Mouse (Mus musculus): ENCODE data around the gene Odf4.
"Not testable (repeated sequence)": the region's sequence is repeated elsewhere in the genome, so short reads cannot be mapped to it uniquely, and the experiment has no call there.

Odf4 gene

DNA sequence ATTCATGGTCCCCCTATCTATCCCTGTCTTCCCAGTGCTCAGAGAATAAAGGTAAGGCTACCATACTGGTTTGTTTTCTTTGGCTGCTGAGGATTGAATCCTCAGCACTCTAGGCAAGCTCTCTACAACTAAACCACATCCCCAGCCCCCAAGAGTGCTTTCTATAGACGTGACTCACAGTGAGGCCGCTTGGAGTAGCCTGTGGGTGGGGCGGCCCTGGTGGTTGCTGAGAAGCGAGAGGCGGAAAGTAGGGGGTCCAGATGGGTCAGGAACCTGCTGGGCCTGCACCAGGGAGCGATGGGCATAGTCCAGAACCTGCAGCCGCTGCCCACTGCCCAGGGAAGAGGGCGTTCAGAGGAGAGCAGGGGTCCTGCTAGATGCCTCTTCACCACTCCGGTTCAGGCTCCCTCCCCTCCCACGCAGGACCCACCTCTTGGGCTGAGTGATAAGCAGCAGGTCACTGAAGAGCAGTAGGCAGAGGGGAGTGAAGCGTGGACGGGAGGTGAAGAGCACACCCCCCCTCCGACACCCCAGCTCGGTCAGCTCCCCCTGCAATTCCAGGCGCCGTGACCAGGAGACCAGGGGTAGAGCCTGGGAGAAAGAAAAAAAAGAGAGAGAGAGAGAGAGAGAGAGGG, 20.0 kb upstream of the Odf4 start:
- no peak for DNase-seq (ENCODE audit: low read depth, low spot score)

DNA sequence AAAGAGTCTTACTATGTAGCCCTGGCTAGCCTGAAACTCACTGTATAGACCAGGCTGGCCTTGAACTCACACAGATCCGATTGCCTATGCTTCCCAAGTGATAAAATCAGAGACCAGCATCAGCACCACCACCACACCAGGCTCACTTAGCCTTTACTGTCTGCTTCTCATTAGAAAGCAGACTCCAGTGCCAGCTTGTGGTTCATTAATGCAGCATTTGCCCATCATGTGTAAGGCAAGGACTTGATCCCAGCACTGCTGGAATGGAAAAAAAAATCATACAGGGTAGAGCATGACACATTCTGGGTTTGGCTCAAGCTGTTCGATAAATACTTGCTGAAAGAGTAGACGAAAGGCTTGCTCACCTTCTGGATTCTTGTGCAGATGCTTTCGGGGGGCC, 19.1 kb upstream of the Odf4 start:
- no peak for DNase-seq (ENCODE audit: low read depth, low spot score)

DNA sequence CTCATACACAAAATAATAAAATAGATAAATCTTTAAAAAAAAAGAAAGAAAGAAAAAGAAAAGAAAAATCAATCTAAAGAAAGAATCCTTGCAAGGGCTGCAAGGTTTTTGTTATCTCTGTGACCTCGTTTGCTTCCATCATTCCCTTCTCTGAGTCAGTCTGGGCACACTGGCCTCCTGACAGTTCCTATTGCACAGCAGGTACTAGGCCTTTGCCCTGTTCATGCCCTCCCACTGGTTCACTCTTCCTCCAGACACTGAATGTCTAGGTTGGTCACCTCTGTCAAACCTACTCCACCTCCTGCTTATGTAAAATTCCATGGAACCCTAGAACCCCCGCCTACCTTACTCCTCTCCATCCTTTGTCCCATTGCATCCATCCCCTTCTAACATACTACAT, 18.4 kb upstream of the Odf4 start:
- DNase-seq (ENCODE audit: low read depth, low spot score), result no peak

DNA sequence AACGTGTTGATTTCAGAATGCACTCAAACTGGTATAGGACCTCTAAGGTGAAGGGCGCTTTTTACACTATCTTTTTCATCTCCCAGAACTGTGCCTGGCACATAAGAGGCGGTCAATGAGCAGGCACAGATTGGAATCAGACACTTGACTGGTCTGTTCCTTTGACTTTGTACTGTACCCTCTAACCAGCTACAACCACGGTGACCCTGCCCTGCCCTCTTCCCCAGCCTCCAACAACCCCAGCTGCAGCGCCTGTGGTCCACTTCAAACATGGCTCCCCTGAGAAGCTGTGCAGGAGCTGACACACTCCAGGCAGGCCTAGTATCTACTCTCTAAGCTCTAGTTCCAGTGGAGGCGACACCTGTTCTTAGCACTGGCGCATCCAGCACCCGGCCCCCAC, 15.8 kb upstream of the Odf4 start:
- no peak for DNase-seq (ENCODE audit: low read depth, low spot score)

DNA sequence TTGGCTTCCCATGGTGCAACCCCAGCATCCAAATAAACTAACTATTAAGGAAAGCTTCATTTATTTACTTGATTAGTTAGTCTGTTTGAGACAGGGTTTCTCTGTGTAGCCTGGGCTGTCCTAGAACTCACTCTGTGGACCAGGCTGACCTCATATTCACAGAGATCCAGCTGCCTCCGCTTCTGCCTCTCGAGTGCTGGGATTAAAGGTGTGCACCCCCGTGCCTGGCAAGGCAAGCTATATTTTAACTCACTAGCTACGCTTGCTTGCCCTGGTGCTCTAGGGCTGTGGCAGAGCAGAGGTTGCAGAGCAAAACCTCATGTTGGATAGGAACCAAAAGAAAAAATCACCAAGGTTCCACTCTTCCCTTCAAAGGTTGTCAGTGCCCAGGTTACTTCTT, 13.6 kb upstream of the Odf4 start:
- no peak for DNase-seq (ENCODE audit: low read depth, low spot score)

DNA sequence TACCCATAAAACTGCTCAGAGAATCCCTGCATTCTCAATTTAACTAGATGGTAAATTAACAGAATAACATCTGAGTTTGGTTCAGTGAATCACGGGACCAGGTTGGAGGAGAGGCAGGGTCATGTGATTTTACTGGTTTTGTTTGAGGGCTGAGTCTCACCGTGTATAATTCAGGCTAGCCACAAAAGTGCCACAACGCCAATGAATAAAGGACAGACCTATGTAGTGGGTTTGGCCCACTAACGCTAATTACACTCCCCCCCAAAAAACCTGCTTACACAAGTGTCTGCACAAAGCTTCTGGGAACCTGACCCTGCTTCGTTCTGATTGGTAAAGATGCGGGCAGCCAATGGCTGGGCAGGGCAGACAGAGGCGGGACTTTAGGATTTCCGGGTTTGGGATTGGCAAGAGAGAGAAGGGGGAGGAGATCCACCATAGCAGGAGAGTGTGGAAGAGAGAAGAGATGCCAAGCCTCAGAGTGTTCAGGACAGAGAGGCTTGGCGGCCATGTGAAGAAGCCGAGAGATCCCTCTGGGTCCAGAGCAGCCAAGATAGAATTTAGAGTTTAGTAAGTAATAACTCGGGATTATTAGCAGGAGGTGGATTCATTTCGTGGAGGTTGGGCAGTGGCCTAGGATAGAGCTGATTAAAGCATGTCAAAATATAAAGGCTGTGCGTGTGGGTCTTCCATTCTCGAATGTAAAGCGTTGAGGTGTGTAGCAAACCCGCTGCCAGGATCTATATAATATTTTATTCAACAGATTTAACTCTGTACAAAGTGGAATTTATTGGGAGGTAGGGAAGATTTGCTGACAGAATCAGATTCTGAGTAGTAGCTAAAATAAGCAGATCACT, 12.8 kb upstream of the Odf4 start:
- peak; percentile 89 for DNase-seq (ENCODE audit: low read depth, low spot score)

DNA sequence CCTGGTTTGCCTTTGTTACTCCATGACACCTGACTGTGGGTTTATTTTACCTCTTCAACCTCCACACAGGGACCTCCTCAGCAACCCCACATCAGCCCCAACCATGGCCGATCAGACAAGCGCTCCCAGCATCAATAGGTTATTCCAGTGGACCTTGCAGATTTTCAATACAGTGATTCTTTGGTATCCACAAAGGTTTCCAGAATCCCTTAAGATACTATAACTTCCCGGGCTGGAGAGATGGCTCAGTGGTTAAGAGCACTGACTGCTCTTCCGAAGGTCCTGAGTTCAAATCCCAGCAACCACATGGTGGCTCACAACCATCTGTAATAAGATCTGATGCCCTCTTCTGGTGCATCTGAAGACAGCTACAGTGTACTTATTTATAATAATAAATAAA, 10.1 kb upstream of the Odf4 start:
- not testable (repeated sequence) for DNase-seq (ENCODE audit: low read depth, low spot score)

DNA sequence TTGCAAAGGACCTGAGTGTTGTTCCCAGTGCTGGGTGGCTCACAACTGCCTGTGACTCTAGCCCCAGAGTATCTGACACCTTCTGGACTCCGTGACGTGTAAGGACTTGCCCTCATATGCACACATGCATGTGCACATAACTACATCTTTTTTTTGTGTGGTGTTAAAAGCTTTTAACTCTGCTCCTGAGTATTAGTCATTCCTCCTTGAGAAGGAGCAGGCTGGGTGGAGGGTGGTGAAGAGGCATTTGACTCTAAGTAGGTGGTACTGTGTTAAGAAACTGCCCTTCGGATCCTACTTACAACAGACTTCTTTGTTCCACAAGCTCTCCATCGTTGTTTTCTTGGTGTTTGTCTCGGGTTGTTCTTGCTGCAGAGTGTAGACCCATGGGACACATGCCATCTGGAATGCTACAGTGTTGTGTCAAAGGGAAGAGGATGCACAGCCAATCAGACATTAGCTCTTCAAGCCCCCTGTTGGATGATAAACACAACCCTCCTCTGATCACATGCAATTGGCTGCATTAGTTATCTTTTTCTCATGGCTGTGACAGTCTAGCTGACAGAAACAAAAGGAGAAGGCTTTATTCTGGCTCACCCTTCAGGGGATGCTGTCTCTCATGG, 7.1 kb upstream of the Odf4 start:
- DNase-seq (ENCODE audit: low read depth, low spot score), result no peak

DNA sequence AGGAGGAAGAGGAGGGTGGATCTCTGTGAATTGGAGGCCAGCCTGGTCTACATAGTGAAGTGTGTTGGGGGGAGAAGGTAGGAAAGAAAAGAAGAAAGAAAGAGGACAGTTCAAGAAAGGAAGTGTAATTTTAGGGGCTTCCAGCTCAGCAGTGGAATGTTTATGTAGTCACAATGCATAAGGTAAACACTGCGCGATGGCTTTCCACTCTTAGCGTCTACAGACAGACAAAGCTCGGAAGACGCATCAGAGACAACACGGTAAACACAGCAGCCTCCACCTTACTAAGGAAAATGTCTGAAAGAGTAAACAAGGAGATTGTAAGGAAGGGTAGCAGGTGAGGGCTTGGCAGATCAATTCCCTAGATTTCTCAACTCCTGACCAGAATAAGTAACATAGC, 3.1 kb upstream of the Odf4 start:
- no peak for DNase-seq (ENCODE audit: low read depth, low spot score)

DNA sequence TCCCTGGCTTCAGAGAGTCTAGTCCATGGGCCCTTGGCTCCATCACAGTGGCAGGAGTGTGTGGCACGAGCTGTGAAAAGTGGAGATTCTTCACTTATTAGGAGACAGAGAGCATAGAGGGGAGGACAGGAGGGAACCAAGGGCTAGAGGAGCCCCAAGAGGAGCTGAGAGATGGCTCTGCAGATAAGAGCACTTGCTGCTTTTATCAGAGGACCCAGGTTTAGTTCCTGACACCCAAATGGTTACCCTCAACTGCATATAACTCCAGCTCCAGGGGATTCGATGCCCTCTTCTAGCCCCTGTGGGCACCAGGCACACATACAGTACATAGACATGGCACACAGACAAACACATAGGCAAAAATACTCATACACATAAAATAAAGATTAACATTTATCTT, 2.1 kb downstream of the Odf4 start:
- no peak for DNase-seq (ENCODE audit: low read depth, low spot score)

DNA sequence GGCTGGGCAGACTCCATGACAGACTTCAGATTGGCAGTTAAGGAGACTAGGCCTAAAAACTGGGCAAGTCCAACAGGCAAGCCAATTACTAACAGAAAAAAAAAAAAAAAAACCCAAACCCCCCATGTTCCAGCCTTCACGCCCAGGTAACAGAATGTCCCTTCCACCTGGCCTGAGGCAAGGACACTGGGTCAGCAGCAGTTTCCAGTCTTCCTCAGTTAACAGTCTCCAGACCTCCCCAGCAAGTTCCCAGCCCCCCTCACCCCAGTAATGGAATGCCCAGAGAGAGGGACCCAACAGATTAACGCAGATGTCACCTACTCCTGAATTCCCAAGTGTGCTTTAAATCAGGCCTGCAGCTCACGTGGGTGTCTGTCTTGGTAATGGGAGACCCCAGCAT, 3.7 kb downstream of the Odf4 start:
- no peak for DNase-seq (ENCODE audit: low read depth, low spot score)

DNA sequence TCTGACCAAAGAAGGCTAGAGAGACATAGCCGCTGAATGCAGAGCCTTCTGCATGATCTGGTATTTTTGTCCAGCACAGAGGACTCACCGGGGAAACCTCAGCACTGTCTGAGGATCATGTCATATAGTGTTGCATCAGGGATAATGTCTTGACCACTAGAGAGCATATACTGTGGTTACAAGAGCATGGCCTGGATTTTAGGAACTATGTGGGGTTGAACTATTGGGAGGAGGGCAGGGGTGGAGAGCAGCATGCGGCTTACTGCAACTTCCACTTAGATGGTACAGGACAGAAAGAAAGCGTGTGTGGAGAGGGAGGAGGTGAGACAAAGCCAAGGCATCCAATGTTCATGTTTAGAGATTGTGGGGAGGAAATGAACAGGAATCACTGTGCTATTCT, 12.3 kb downstream of the Odf4 start:
- no peak for DNase-seq (ENCODE audit: low read depth, low spot score)

DNA sequence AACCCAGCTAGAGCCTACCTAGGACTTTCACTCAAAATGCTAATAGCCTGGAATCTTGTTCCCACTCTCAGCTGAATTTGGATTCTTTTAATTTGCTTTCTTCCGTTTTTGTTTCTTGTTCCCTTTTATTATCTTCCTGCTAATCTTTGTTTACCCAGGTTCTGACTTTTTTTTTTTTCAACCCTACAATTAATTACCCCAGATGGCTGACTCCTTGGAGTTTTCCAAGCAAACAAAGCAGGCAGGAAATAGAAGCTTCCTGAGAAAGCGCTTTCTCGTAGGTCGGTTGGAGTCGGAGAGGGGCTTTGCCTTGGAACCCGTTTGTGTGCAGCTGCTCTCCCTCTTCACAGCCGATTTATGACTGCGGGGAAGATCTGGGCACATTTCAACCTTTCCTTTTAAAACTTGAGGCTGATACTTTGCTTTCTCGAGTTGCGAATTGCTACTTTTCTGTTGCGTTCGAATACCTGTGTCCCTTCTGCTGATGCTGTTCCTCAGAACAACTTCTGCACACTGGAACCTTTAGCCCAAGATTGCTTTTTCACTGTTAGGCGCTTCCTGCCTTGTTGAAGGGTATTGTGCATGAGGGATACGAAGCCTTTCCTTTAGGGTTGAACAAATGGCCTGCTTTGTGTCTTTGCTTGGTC, 15.2 kb downstream of the Odf4 start:
- no peak for DNase-seq (ENCODE audit: low read depth, low spot score)

DNA sequence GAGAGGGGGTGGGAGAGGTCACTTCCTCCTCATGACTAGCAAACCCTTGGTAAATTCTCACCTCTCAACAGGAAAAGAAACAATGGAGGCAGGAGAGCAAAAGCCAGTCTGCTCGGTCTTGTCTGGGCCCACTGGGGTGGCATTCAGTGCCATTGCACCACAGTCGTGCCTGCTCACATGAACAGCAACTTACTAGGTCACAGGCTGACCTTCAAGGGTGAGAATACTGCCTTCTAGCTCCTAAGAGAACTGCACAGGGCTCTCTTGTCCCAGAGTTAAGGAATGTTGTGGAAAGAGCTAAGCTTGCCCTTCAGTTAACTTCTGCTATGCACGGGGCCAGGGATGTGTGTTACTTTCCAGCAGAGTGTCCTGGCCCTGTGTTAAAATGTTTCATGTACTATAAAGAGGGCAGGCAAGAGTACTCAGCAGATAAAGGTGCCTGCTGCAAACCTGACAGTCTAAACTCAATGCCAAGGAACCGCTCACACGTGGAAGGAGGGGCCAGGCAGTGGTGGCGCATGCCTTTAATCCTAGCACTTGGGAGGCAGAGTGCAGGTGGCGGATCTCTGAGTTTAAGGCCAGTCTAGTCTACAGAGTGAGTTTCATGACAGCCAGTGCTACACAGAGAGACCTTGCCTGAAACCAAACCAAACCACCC, 17.9 kb downstream of the Odf4 start:
- no peak for DNase-seq (ENCODE audit: low read depth, low spot score)

DNA sequence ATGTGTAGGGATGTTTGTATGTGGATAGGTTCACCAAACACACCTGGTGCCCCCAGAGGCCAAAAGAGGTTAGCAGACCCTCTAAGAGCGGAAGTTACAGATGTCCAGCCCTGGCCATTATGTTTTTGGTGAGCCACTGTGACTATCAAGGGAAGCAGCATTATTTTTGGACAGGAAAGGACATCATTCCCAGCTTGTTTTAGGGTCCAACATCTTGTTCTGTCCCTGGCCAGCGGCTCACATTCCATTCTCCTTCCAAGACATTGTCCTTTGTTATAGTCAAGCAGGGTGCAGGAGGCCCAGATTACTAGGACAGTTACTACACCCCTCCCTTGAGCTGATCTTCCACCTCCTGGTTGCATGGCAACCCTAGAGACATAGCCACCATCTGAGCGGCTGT, 19.6 kb downstream of the Odf4 start:
- no peak for DNase-seq (ENCODE audit: low read depth, low spot score)

DNA sequence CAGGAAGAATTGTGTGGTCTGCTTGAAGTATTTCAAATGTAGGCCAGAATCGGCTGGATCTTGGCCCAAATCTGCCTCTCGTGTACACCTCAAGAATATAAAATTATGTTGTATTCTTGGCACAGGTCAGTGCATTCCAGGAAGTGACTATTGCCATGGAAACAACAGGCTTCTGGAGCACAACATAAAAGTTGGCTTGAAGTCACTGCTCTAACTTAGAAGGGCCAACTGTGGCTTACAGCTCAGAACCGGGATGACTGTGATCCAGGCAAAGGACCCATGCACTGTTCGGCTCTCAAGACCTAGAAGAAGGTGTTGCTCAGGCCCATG, 20.5 kb downstream of the Odf4 start:
- DNase-seq (ENCODE audit: low read depth, low spot score), result no peak

DNA sequence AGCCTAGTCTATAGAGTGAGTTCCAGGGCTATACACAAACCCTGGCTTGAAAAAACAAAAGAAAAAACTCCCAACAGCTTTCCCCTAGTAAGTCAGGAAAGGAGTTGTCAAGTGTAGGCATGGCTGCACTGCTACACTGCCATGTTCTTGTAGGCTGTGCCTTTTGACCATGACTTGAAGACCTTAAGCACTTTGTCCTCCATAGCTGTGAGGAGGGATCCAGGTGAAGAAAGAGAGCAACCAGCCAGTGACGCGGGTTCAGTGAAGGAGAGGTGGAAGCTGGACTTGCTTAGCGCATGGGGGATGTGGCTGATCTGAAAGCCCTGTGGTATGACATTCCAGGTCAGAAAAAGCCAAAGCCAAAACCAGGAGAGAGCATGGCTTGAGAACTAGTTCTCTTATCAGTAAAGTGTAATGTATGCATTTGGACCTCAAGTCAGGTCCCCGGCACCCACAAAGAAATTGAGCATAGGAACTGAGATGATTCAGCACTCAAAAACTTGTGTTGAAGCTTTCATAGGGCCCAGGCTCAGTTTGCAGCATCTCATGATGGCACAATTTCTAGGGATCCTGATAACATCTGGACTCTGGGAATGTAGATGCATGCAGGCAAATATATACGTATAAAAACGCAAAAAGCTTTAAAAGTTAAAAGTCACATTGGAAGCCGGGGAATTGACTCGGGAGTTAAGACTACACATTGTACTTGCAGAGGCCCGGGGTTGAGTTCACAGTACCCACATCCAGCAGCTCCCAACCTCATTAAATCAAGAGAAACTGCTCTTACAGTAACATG, 21.0 kb downstream of the Odf4 start:
- no peak for DNase-seq (ENCODE audit: low read depth, low spot score)

DNA sequence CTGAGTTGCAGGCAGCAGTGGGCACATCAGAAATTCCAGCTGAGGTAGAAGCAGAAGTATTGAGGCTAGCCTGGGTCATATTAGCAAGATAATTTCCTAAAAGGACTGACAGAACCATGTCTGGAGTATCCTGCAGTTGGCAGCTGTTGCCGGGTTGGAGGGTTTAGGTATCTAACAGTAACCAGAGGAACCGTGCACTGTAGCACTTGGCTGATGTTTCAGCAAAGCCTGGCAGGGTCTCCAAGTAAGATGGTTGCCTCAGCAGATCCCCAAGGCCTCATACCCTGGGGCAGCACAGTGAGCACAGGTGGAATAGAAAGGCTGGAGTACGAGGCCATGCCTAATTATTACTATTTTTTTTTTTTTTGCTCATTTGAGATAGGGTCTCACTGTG, 21.7 kb downstream of the Odf4 start:
- DNase-seq (ENCODE audit: low read depth, low spot score), result no peak

DNA sequence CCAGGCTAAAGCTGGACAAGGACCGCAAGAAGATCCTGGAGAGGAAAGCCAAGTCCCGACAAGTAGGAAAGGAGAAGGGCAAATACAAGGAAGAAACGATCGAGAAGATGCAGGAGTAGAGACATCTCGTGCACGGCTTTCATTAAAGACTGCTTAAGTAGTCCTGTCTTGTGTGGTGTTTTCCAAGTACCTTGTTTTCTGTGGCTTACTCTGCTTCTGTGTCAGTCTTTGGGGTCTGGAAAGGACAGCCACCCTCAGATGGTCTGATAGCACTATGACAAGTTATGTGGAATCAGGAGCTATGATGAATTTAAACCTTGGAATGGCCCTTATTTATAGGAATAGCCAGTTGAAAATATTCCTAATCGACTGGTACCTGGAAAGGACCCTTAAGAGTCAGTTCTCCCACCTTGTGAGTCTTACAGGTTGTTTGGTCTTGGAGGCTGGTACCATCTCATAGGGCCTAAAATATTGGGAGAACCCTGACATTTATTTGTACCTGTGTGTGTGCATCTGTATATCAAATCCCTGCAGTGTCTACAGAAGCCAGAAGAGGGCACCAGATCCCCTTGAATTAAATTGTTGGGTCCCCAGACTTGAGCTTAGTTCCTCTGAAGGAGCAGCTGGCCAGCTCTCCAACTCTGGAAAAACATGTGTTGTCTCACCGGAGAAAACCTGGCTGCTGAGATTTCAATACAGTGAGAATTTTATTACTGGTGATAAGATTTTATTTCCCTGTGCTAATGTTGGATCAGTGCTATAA, 22.3 kb downstream of the Odf4 start:
- no peak for DNase-seq (ENCODE audit: low read depth, low spot score)

DNA sequence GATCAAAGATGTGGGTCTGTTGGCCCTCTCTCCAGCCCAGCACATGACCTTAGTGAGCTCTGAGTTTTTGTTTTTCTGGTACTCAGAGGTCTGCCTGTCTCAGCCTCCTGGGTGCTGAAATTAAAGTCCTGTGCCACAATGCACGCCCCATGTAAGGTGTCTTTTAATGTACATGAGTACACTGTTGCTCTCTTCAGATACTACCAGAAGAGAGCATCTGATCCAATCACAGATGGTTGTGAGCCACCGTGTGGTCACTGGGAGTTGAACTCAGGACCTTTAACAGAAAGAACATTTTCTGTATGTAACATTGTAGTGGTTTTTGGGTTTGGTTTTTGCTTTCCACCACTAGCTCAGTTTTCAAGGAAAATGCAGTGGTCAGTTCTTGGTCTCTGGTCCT, 23.1 kb downstream of the Odf4 start:
- DNase-seq (ENCODE audit: low read depth, low spot score), result no peak

DNA sequence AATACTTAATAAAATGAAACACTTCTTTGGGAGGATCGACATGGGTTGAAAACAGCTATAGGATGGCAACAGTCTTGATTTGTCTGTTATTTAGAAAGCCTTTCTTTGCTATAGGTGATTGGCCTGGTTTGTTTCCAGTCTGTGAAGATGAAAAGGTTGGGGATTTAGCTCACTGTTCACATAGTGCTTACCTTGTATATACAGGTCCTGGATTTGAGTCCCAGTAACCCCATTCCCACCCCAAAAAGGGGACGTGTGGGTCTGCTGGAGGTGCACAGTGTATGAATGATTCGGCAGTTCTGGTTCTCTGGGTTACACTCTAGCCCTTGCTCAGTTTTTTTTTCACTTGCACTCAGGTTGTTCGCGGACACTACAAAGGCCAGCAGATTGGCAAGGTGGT, 24.1 kb downstream of the Odf4 start:
- DNase-seq (ENCODE audit: low read depth, low spot score), result no peak
